Mouse (Mus musculus) erythroblast, embryonic 14.5 days (primary cell): ENCODE data around the gene Hspb2.

Experiments used
- GATA1 ChIP-seq: IDR thresholded peaks from 2 replicates; pipeline ENCODE4 v1.6.1; 2012; ENCODE audit warnings: low read length, inconsistent platforms, mixed read lengths
- TAL1 ChIP-seq: IDR thresholded peaks from 3 replicates; pipeline ENCODE4 v1.6.1; 2012; ENCODE audit warnings: low read length, inconsistent platforms, mixed read lengths

DNA sequence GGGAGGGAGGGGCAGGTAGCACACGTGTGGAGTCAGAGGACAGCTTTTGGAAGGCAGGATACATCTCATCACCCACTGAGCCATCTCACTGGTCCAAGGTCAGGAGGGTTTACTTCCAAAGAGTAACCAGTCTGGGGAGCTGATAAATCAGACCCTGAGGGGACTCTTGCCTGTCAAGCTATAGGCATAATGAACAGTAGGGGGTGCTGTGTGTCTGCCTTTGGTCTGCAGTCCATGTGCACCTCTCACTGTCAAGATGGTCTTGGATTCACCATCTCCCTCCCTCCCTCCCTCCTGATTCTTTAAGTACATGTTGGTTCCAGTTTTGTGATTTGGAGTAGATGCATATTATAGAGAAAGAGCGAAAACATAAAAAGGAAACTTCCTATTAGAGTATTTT, 48.8 kb upstream of the Hspb2 start:
- no peak for TF ChIP-seq GATA1
- no peak for TF ChIP-seq TAL1
